Mouse (Mus musculus) brain, embryonic 14.5 days (tissue): ENCODE measurements around the gene Limk2. TPM values are rescaled to one million over a fixed set of nuclear protein-coding genes. Genes with fewer than 3 reads are reported as not detected.
A peak's percentile ranks its signal among the peaks of the same experiment; 100 is the strongest.

ENCODE experiments used
- DNase-seq: peaks from one replicate; pipeline ENCODE4 v3.0.0-alpha.2; 2011; ENCODE audit warnings: low read depth
- CTCF ChIP-seq: fragments of 200-500 bp; IDR thresholded peaks from 2 replicates; pipeline ENCODE4 v1.5.1; 2012; ENCODE audit warnings: inconsistent platforms, mild to moderate bottlenecking, moderate library complexity, borderline replicate concordance; ENCODE audit not compliant: insufficient read depth, insufficient read length; ENCODE audit errors: extremely low read depth
- POLR2A ChIP-seq: fragments of 200-500 bp; IDR thresholded peaks from 2 replicates; pipeline ENCODE4 v1.6.1; 2012; ENCODE audit warnings: mild to moderate bottlenecking, inconsistent platforms, borderline replicate concordance; ENCODE audit not compliant: poor library complexity, insufficient read depth, insufficient read length, severe bottlenecking; ENCODE audit errors: extremely low read depth
- polyA plus RNA-seq: library from polyadenylated mRNA; depleted of rRNA; stranded (reverse); fragments of >200 nt; gene quantifications from 2 replicates; pipeline ENCODE4 v1.2.3, GENCODE M21; 2012

Limk2 gene
- polyA plus RNA-seq, 1 experiment = 211 TPM

DNA sequence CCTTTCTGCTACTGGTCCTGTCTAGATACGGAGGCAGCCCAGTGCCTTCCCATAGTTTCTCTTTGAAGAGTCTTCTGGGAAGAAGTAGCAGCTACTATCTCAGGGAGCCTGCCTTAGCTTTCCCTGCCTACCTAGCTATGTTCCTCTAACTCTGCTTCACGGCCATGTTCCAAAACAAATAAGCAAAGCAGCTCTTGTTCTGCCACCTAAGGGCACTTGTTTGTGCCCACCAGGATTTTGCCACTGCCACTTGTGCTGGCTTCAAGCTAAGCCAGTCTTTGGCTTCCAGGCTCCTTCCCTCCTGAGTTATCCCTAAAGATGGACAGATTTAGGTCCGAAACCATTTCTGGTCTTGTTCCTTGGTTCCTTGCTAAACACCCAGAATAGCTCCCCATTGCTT lies 3.1 kb upstream of the Limk2 start:
- no peak for DNase-seq
- TF ChIP-seq CTCF (no peak), POLR2A (no peak)

DNA sequence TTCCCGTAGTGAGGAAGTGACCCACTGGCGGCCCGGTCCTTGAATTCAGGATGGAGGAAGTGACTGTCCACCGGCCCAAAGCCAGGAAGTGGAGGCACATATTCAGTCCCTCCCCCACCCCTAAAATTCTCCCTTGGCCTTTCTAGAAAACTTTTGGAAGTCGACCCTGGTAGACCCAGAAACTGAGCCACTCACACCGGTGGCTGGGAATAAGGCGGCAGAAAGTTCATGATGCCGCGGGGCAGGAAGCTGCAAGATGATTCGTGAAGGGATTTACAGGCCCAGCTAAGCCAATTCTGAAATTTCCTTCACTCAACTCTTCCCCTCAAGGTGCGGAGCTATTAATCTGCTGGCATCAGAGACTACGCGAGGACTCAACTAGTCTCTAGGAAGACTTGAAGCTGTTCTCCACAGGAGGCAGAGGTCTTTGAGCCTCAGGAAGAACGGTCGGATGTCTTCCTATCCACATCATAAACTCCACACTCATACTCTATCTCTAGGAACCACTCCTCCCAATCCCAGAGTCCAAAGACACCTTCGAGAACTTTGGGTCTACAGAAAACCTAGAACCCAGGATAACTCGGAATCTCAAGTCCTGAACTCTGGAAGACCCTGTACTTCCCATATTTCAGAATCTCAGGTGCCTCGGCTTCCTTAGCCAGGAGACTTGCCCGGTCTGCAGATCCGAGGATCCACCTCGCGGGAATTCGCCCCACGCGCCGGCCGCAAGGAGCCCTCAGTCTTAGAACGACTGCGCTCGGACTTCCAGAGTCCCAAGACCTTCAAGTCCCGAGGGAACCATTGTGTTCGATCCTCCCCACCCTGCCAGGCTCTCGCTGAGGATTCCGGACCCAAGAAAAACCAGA lies 625 bp downstream of the Limk2 start:
- no peak for TF ChIP-seq POLR2A
- TF ChIP-seq CTCF = no peak
- peak; percentile 20 for DNase-seq

DNA sequence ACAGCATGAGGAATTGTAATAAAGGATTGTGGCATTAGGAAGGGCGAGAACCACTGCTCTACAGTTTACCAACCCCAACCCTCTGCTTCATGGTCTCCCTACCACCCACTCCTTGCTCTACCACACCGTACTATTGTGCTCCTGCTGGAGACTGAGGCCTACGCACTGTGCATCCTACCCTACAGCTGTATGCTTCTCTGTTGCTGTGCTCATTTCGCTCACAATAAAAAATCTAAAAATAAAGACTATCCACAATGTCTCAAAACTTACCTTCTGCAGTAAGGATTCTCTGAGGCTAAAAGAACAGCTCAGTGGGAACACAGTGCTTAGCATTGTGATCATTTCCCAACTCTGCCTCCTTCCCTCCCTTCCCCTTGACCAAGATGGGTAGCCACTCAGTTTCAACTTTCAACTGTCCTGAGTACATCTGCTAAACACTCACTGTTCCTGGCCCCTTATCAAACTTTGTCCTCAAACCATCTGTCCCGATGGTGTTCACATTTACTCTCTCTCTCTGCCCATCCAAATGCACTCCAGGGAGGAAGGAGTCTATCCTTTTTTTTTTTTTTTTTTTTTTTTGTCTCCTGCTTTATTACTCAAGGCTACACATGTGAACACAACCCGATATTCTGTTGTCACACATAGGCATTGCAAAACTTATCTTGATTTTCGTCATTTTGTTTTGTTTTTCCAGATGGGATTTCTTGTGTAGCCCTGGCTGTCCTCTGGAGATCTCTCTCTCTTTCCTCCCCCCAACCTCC lies 4.5 kb downstream of the Limk2 start:
- TF ChIP-seq CTCF (no peak), POLR2A (no peak)
- DNase-seq = no peak

DNA sequence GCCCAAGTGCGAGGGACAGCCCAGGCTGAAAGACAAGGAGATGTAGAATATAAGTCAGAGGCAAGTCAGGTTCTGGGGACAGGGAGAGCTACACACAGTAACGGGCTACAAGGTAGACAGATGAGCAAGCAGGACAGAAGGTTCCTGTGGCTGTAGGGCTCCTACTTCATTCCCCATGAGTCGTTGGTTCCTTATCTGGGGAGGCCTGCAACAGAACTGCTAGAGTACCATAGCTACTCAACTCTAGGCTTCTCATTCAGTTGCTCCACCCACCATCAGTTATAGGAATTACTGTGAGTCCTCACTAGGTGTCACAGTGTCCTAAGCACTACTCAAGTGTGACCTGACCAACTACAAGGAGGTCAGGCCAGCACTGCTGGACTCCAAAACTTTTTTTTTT lies 6.0 kb downstream of the Limk2 start:
- no peak for DNase-seq
- no peak for TF ChIP-seq POLR2A
- TF ChIP-seq CTCF = no peak

DNA sequence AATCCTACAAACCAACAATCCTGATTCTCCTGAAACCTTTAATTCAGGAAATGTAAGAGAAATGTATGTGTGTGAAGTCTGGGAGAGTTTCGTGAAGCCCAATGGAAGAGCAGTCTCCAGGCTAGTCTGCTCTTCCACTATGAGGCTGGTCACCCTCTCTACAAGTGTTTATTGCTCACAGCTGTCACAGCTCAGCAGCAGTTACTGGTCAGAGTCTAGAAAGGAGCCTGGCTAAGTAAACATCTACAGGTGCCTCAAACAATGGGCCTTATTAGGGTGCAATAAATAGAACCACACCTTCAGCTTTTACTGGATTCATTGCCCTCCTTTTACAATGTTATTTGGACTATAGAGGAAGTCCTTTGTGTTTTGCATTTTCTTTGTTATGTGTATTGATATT lies 10.7 kb downstream of the Limk2 start:
- no peak for DNase-seq
- TF ChIP-seq CTCF = no peak
- TF ChIP-seq POLR2A = no peak

DNA sequence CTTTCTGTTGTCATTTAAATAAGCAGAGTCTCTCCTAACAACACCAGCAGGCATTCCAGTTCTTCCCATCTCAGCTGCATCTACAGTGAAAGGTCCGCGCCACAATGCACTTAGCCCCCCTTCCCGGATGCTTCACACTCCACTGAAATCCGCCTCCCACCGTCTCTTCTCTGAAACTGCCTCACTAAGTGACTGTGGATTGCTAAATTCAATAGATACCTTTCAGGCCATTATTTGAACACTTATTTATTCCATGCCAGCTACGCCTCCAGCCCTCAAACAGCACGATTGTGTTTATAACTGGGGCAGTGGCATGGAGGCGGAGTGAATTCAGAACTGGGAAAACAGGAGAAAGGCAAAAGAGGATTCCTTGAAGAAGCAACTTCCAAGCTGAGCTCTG lies 12.4 kb downstream of the Limk2 start:
- peak; percentile 87 for DNase-seq
- TF ChIP-seq POLR2A (no peak), CTCF (no peak)

DNA sequence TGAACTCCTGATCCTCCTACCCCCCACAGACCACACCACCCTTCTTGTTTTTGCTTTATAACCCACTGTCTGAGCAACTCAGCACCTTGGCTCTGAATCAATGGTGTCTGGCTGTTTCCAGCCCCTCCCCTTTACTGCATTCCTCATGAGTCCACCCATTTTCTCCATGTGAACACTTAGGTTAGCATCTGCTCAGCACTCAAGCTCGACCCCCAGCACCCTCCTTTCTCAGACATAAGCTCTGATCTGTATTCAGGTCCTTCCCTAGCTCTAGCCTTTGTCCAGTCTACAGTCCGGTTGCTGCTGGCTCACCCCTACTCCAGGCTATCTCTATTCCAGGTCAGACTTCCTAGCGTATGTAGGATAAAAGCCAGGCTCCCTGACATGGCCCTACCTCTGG lies 12.9 kb downstream of the Limk2 start:
- no peak for TF ChIP-seq CTCF
- no peak for TF ChIP-seq POLR2A

DNA sequence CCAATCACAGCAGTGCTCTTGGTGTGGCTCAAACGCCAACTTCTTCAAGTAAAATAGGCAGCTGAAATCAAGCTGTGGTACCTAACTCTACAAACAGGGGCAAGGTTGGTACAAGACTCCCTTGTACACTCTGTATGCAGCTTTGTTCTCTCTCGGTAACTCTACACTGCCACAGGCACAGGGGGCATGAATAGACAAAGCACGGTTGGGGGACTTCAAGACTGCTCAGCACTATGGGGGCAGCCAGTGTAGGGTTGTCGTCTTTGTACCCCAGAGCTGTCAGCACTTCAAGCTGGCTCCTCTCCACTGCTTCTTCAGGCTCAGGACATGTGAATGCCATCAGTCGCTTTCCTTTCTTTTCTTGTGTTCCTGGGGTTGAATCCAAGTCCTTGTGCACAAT lies 14.5 kb downstream of the Limk2 start:
- DNase-seq = peak; percentile 44
- TF ChIP-seq POLR2A = no peak
- no peak for TF ChIP-seq CTCF

More for the DNA sequence above, 12.9 kb downstream of the Limk2 start:
- DNase-seq = peak; percentile 67

DNA sequence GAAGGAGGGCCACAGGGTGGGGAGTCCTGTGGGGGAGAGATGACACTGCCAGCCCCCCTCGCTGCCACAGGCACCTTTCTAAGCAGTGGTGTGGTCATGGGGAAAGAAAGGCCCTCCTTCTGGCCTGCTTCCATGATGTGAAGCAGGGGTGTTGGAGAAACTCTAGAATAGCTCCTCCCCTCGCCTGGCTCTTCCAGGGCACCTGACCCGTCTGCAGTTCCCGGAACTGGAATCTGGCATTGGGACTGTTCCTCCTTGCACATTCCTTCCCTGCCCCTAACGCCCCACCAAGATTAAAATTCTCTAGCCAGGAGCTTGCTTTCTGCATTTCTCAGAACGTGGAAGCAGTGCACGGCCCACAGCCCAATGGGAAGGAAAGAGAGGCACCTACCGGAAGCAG lies 16.5 kb downstream of the Limk2 start:
- no peak for DNase-seq
- TF ChIP-seq POLR2A = no peak
- no peak for TF ChIP-seq CTCF

DNA sequence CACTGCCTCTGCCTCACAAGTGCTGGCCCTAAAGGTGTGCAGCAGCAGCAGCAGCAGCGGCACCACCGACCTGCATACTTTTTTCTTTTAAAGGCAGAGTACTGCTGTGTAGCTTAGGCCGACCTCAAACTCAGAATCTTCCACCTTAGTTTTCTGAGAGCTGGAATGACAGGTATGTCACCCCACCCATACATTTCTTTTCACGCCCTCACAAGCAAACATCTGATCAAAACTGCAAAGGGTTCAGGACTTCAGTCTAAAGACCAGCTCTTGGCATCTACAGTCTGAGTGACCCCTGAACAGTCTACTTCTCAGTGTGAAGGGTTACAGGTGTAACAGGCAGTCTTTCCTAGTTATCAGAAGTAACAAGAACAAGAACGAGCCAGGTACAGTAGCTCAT lies 18.2 kb downstream of the Limk2 start:
- TF ChIP-seq POLR2A (no peak), CTCF (no peak)
- DNase-seq = no peak

DNA sequence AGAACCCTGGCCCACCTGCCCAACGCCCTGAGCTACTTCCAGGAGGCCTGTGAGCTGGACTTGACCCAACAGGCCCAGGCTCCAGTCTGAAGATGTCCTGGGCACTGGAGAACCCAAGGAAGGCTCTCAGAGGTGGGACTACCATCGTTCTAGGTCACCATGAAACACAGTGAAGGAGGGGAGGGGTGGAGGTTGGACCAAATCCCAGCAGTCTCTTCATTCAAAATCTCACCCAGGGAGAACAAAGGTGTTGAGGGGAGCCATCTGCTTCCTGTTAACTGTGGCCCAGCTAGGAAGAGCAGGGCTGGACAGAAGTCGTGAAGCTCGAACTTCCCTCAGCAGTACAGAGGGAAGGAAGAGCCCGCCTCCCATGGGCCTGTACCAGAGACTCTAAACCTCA lies 19.0 kb downstream of the Limk2 start:
- TF ChIP-seq CTCF (no peak), POLR2A (no peak)
- no peak for DNase-seq
